Mouse (Mus musculus) cerebellum, adult 2 months (tissue): Measurements from ENCODE around the gene Erbin. TPM values are rescaled to one million over a fixed set of nuclear protein-coding genes. Genes with fewer than 3 reads are reported as not detected.

Source experiments
- DNase-seq, 2 experiments: peaks; one replicate each; pipeline ENCODE4 v3.0.0; 2021
- H3K27ac ChIP-seq: fragments of 200-500 bp; 2 replicates; pipeline ENCODE4 v1.5.1; 2012; ENCODE audit warnings: low read length, control low read depth, inconsistent platforms; ENCODE audit not compliant: insufficient read depth
- H3K27me3 ChIP-seq: fragments of 200-500 bp; 2 replicates; pipeline ENCODE4 v1.6.1; 2012; ENCODE audit warnings: inconsistent platforms, mild to moderate bottlenecking, low read length, moderate library complexity; ENCODE audit not compliant: control insufficient read depth, insufficient read depth
- H3K4me1 ChIP-seq: fragments of 200-500 bp; 2 replicates; pipeline ENCODE4 v1.6.1; 2011; ENCODE audit warnings: low read length; ENCODE audit not compliant: control insufficient read depth, insufficient read depth
- H3K4me3 ChIP-seq: fragments of 200-500 bp; replicated peaks from 2 replicates; pipeline ENCODE3; 2011; ENCODE audit warnings: mild to moderate bottlenecking, low read depth, low read length, control low read depth; ENCODE audit not compliant: insufficient read depth
- CTCF ChIP-seq: fragments of 200-500 bp; IDR thresholded peaks from 2 replicates; pipeline ENCODE4 v1.5.1; 2011; ENCODE audit warnings: low read depth, mild to moderate bottlenecking, control low read depth, low read length, moderate library complexity, borderline replicate concordance; ENCODE audit not compliant: insufficient read depth
- POLR2A ChIP-seq: fragments of 200-500 bp; IDR thresholded peaks from 2 replicates; pipeline ENCODE4 v1.6.1; 2011; ENCODE audit warnings: low read length, control low read depth, borderline replicate concordance; ENCODE audit not compliant: insufficient read depth
- WGBS: fragments of 180-500 bp; shearing (Covaris S2); methylation state at CpG from one replicate; pipeline ENCODE4 v1.1.7; 2018; 5-methylcytosine and 5-hydroxymethylcytosine counted together
- polyA plus RNA-seq: library from polyadenylated mRNA; depleted of rRNA; stranded (reverse); fragments of >200 nt; gene quantifications from 2 replicates; pipeline ENCODE4 v1.2.3, GENCODE M21; 2012

The Erbin gene
- polyA plus RNA-seq, 1 experiment, result 28.0 TPM

DNA sequence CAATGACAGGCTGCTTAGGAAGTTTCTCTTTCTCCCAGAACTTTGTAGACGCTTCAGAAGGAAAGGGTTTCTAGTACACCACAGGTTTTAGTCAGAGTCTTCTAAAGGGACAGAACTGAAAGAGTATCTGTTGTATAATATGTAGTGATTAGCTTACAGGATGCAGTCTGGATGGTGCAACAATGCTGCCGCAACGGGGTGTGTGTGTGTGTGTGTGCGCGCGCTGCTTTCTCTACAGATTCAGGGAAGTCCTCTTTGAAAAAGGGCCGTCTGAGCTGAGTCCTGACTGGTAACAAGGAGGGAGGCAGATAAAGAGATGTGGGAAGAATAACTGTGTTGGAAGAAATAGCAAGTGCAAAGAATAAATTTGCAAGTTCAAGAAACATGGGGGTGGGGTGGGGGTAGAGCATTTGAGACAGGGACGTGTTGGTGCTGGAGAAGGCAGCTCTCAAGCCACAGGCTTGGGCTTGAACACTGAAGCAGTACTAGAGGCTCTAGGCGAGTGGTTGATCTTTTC is 38.4 kb upstream of the Erbin start:
- no peaks in the 10 kb centered on the region for H3K27me3 ChIP-seq
- H3K4me3 ChIP-seq, result no peak overlapping the region
- TF ChIP-seq CTCF (no peak), POLR2A (no peak)
- H3K27ac ChIP-seq, result no peak overlapping the region
- no peak for DNase-seq
- WGBS, result 91% methylated on average over 9 of the region's 9 CpGs
- no peaks in the 10 kb centered on the region for H3K4me1 ChIP-seq

GRCm38 (mm10) chr13:103957175-103957940 is 37.0 kb upstream of the Erbin start:
- TF ChIP-seq CTCF (no peak), POLR2A (no peak)
- no peak for DNase-seq
- Histone ChIP-seq H3K4me1 (no peaks in the 10 kb centered on the region), H3K27ac (no peak overlapping the region), H3K4me3 (no peak overlapping the region), H3K27me3 (no peaks in the 10 kb centered on the region)
- 83% methylated on average over 8 of the region's 8 CpGs for WGBS

DNA sequence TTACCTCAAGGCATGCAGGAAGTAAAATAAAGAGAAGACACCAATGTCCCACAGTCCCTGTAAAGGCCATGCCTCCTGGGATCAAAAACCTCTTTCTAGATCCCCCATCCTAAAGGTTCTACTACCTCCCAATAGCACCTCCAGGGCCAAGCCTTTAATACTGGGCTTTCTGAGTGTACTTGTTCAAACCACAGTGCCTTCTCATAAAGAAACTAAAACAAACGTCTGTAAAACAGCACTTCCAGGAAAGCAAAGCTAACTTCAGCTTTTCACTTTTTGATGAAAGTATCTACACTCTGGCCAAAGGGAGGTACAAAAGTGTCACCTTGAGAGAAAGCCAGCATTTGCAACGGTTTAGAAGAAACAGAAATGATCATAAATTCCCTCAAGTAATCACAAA is 35.3 kb upstream of the Erbin start:
- TF ChIP-seq CTCF (no peak), POLR2A (no peak)
- no peak overlapping the region for H3K4me3 ChIP-seq
- WGBS, result 69% methylated on average over 2 of the region's 2 CpGs

GRCm38 (mm10) chr13:103951393-103951792 is 31.1 kb upstream of the Erbin start:
- H3K27me3 ChIP-seq, result no peaks in the 10 kb centered on the region
- H3K27ac ChIP-seq, result no peak overlapping the region
- 86% methylated on average over 7 of the region's 7 CpGs for WGBS
- no peak for TF ChIP-seq CTCF
- no peak for TF ChIP-seq POLR2A
- no peak for DNase-seq
- no peaks in the 10 kb centered on the region for H3K4me1 ChIP-seq
- H3K4me3 ChIP-seq, result no peak overlapping the region

More for the DNA sequence above, 35.3 kb upstream of the Erbin start:
- Histone ChIP-seq H3K27ac (no peak overlapping the region), H3K27me3 (no peaks in the 10 kb centered on the region), H3K4me1 (no peaks in the 10 kb centered on the region)
- DNase-seq, result no peak

GRCm38 (mm10) chr13:103940796-103941195 is 20.5 kb upstream of the Erbin start:
- Histone ChIP-seq H3K27me3 (no peaks in the 10 kb centered on the region), H3K4me1 (no peaks in the 10 kb centered on the region), H3K4me3 (no peak overlapping the region), H3K27ac (no peak overlapping the region)
- no peak for DNase-seq
- 78% methylated on average over 2 of the region's 2 CpGs for WGBS
- TF ChIP-seq CTCF (no peak), POLR2A (no peak)

DNA sequence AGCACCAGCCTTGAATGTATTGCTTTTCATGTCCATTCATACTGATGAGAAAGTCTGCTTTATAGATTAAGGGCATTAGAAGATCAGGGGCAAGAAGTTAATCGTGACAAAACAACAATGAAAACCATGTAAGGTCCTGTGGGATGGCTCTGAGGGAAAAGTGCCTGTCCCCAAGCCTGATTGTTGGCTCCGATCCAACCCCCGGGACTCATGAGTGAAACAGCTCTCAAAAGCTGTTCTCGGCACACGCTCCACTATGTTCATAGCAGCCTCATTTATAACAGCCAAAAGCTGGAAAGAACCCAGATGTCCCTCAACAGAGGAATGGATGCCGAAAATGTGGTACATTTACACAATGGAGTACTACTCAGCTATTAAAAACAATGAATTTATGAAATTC is 4.3 kb upstream of the Erbin start:
- Histone ChIP-seq H3K4me1 (no peaks in the 10 kb centered on the region), H3K27ac (no peak overlapping the region), H3K27me3 (peaks cover 7% of the 10 kb centered on the region; the same call in 1 of the 2 replicates), H3K4me3 (no peak overlapping the region)
- TF ChIP-seq CTCF, result no peak
- TF ChIP-seq POLR2A, result no peak
- no peak for DNase-seq
- WGBS, result 42% methylated on average over 6 of the region's 6 CpGs

DNA sequence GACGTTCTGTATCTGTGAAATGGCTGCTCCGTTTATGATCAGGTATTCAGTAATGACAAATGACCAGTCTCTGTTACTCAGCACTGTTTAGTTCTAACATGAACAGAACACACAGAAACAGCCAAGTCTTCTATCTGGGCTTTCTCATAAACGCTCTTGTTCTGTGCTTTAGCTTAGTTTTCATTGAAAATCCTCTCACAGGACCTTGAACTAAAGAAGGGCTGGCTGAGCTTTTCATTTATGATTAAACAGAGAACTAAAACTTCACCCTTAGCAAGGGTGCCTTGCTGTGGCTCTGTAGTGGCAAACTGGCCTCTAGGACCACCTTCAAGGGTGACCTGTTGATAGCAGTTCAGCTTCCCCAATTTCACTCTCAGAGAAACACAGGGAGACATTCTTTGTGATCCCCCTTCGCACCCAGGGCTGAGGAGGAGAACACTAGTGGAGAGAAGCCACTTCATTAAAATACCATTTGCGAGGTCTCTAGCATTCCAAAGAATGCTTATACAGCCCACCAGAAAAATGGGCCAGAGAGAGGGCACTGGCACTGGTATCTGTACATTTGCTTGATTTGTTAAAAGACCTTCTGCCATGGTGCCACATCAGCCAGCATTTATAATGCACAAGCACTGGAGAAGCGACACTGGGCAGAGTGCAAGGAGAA is 3.2 kb upstream of the Erbin start:
- H3K27ac ChIP-seq, result no peak overlapping the region
- H3K4me1 ChIP-seq, result no peaks in the 10 kb centered on the region
- H3K4me3 ChIP-seq, result no peak overlapping the region
- DNase-seq, result no peak
- WGBS, result 95% methylated on average over 6 of the region's 6 CpGs
- no peak for TF ChIP-seq CTCF
- no peak for TF ChIP-seq POLR2A
- H3K27me3 ChIP-seq, result peaks cover 9% of the 10 kb centered on the region; the same call in 1 of the 2 replicates

GRCm38 (mm10) chr13:103921831-103922380 is 1.6 kb upstream of the Erbin start:
- no peak for DNase-seq
- no peak for TF ChIP-seq POLR2A
- TF ChIP-seq CTCF, result no peak
- 19% methylated on average over 11 of the region's 11 CpGs for WGBS
- no peak overlapping the region for H3K27ac ChIP-seq
- peaks cover 9% of the 10 kb centered on the region; the same call in 1 of the 2 replicates for H3K27me3 ChIP-seq
- H3K4me1 ChIP-seq, result no peaks in the 10 kb centered on the region
- peak overlapping the region; percentile 17 for H3K4me3 ChIP-seq
